Mouse (Mus musculus) hindlimb bud, embryonic 11.5 days (tissue): ENCODE data around the gene P2rx4.

ENCODE experiments used
- DNase-seq: peaks from one replicate; pipeline ENCODE4 v3.0.0-alpha.2; 2012; ENCODE audit warnings: low read depth, low spot score; ENCODE audit errors: extremely low spot score

The P2rx4 gene

GRCm38 (mm10) chr5:122755620-122756019, 48.3 kb downstream of the P2rx4 start:
- DNase-seq = no peak

DNA sequence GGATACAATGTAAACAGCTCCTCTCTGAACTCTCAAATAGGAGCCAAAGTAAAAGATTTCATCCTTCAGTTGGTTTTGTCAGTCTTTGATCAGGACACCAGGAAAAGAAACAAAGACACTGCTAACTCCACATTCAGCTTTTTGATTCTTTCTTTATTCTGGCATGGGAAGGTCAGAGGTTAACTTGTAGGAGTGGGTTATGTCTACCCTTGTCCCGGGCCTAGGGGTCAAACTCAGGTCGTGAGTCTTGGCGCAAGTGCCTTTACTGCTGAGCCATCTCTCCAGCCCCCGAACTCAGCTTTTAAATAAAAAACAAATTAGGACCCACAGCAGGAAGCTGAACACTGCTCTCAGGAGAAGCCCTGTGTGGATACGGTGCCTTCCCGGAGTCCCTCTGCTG, 48.8 kb downstream of the P2rx4 start:
- DNase-seq = no peak

DNA sequence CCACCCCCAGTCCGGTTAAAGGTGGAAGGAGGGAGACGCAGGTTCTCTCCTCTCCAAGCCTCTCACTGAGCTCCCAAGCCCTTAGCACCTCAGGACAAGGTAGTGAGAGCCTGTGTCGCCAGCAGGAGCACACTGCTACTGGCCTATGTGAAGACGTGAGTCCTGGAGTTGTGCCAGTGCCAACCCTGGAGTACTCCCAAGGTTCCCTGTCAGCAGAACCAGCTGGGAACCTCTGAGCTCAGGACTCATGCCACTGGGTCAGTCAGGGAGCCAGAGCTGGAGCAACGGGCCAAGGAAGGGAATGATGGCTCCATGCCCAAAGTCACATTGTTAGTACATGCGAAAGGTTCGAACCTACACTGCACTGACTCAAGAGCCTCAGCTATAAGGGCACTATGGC, 49.3 kb downstream of the P2rx4 start:
- DNase-seq = no peak

- no peak for DNase-seq
Observed at GRCm38 (mm10) chr5:122763271-122764031, 56.1 kb downstream of the P2rx4 start.

- DNase-seq = no peak
Observed at GRCm38 (mm10) chr5:122764032-122764464, 56.7 kb downstream of the P2rx4 start.

GRCm38 (mm10) chr5:122767283-122767682, 59.9 kb downstream of the P2rx4 start:
- no peak for DNase-seq

GRCm38 (mm10) chr5:122769101-122769568, 61.8 kb downstream of the P2rx4 start:
- DNase-seq = no peak

GRCm38 (mm10) chr5:122770304-122770703, 63.0 kb downstream of the P2rx4 start:
- no peak for DNase-seq

GRCm38 (mm10) chr5:122770806-122771261, 63.5 kb downstream of the P2rx4 start:
- no peak for DNase-seq

GRCm38 (mm10) chr5:122771428-122771827, 64.1 kb downstream of the P2rx4 start:
- no peak for DNase-seq

DNA sequence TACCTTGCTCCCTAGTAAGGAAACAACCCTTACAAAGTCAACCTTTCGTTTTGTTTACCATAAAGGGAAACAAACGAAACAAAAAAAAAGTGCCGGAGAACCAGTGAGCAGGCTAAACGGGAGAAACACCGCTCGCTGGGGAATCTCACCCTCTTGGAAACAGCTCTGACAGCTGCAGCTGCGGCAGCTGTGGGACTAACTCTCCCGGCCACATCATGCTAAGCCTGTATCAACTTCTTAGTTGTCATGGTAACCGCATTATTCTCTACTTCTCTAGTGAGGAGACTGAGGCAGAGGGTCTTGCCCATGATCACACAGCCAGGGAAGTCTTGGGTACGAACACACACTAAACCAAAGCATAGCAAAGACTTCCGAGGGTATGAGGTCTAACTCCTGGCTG, 66.4 kb downstream of the P2rx4 start:
- DNase-seq = no peak

- DNase-seq = no peak
Observed at GRCm38 (mm10) chr5:122774743-122775611, 67.6 kb downstream of the P2rx4 start.

GRCm38 (mm10) chr5:122775646-122776286, 68.4 kb downstream of the P2rx4 start:
- no peak for DNase-seq

GRCm38 (mm10) chr5:122777322-122777721, 70.0 kb downstream of the P2rx4 start:
- no peak for DNase-seq

DNA sequence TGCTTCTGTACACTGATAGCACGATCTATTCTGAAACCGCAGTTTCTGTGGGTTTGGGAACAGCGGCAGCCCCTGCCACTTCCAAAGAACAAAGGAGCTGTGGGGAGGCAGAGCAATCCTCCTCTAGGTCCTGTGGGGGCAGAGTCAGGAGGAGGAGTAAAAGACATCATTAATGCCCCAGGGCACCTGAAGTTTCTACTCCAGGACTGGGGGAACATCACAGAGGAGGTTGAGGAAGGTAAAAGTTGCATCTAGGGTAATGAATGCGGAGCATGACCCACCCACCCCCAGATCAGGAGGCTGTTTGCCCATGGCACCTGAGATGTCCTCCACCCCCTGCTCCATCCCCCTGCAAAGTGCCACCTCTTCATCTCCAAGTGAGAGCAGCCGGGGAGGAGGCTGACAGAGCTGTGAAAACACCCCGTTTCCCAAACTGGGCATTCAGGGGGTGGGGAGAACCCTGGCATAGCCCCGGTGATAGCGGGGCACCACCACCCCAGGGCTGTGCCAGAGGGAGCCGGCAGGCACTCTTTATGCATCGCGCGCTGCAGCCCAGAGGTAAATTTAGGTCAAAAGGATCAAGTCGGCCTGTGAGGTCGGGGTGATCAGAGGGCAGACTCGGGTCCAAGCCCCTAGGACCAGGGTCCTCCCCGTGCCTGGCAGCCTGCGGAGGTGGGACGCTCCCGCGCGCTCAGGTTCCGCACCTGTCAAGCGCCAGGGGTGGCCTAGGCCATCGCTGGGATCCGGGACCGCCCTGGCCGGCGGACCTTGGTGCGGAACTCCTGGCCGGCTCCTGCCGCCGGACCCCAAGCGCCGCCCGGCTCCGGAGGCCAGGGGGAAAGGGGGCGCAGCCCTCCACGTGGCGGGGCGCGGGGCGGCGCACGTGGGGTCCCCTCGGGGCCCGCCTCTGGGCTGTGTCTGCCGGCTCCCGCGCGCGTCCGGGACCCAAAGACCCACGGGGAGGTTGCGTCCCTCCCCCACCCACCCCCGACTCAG, 71.2 kb downstream of the P2rx4 start:
- DNase-seq = no peak
